Mouse (Mus musculus): ENCODE measurements around the gene Iqsec1.

DNA sequence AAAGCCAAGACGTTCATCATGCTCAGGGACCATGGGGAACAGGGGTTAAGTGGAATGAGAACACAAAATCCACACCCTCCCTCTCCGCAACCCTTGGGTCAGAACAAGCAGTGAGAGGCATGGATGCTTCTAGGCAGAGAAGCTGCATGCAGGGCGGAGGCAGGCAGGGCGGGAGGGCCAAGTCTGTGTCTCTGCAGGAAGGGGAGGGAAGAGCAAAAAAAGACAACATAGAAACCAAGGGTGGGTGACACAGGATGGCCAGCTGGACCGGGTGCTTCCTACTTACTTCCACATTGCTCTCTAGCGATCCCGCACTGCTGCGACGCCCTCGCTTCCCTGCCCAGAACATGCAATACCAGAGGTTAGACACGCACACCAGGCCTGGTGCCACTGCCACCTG is 324.7 kb downstream of the Iqsec1 start:
- TF ChIP-seq FLI1 (IDR thresholded peaks at IDR 0.05; ENCODE audit: low read length): no peak
- no peak for TF ChIP-seq GATA1 (IDR thresholded peaks at IDR 0.05; ENCODE audit: borderline replicate concordance, low read length)

Measured in megakaryocyte, embryonic 14.5 days (primary cell).